Mouse (Mus musculus) neural tube, embryonic 11.5 days (tissue): Measurements from ENCODE around the gene Tbcd. TPM values are rescaled to one million over a fixed set of nuclear protein-coding genes. Genes with fewer than 3 reads are reported as not detected.

Experiments
- ATAC-seq: fragments of 200-750 bp; cut with Nextera tagmentation; 2 replicates; pipeline ENCODE4 v1.8.0; 2017; ENCODE audit warnings: moderate number of reproducible peaks, mild to moderate bottlenecking, moderate TSS enrichment, moderate library complexity; ENCODE audit not compliant: insufficient read depth, low FRiP score, low TSS enrichment
- DNase-seq: peaks from one replicate; pipeline ENCODE4 v3.0.0-alpha.2; 2015; ENCODE audit warnings: low spot score
- H3K27ac ChIP-seq: fragments of 300-500 bp; sonication (generic); 2 replicates; pipeline ENCODE4 v1.5.1; 2014; ENCODE audit warnings: low read depth, mild to moderate bottlenecking, low read length
- H3K27me3 ChIP-seq: fragments of 300-500 bp; sonication (generic); 2 replicates; pipeline ENCODE4 v1.6.1; 2014; ENCODE audit warnings: mild to moderate bottlenecking, low read length, mixed read lengths; ENCODE audit not compliant: control insufficient read depth, insufficient read depth
- H3K36me3 ChIP-seq: fragments of 300-500 bp; sonication (generic); 2 replicates; pipeline ENCODE4 v1.6.1; 2014; ENCODE audit warnings: mild to moderate bottlenecking, low read length, moderate library complexity, mixed read lengths; ENCODE audit not compliant: control insufficient read depth, insufficient read depth
- H3K4me1 ChIP-seq: fragments of 300-500 bp; sonication (generic); 2 replicates; pipeline ENCODE4 v1.6.1; 2014; ENCODE audit warnings: low read length, mixed read lengths; ENCODE audit not compliant: control insufficient read depth, insufficient read depth
- H3K4me2 ChIP-seq: fragments of 300-500 bp; sonication (generic); 2 replicates; pipeline ENCODE4 v1.6.1; 2014; ENCODE audit warnings: low read depth, mild to moderate bottlenecking, moderate library complexity
- H3K4me3 ChIP-seq: fragments of 300-500 bp; sonication (generic); 2 replicates; pipeline ENCODE4 v1.5.1; 2014; ENCODE audit warnings: low read depth, low read length
- H3K9ac ChIP-seq: fragments of 300-500 bp; sonication (generic); 2 replicates; pipeline ENCODE4 v1.6.1; 2014; ENCODE audit warnings: mild to moderate bottlenecking, low read length
- H3K9me3 ChIP-seq: fragments of 300-500 bp; sonication (generic); 2 replicates; pipeline ENCODE4 v1.6.1; 2016; ENCODE audit warnings: low read length; ENCODE audit not compliant: control insufficient read depth
- WGBS: fragments of 180-500 bp; shearing (Covaris S2); extraction: QIAGEN DNeasy Blood & Tissue Kit; methylation state at CpG from one replicate; pipeline ENCODE4 v1.1.7; 2014; 5-methylcytosine and 5-hydroxymethylcytosine counted together
- polyA plus RNA-seq: library from polyadenylated mRNA; unstranded; fragments of >200 nt; fragmentation: Nextera tagmentation; extraction: Ambion mirVana; gene quantifications from 2 replicates; pipeline ENCODE4 v1.2.1, GENCODE M21; 2014

Gene Tbcd
- polyA plus RNA-seq, 1 experiment from 2014 or later = 51.6 TPM

GRCm38 (mm10) chr11:121564265-121564664, 112.5 kb downstream of the Tbcd start:
- Histone ChIP-seq H3K27ac (no peak overlapping the region), H3K9ac (no peak overlapping the region), H3K4me1 (no peaks in the 10 kb centered on the region), H3K4me3 (no peak overlapping the region), H3K4me2 (no peak overlapping the region), H3K27me3 (no peaks in the 10 kb centered on the region), H3K9me3 (no peaks in the 10 kb centered on the region), H3K36me3 (no peaks in the 10 kb centered on the region)
- ATAC-seq (no peak), DNase-seq (no peak)
- 97% methylated on average over 4 of the region's 4 CpGs for WGBS

GRCm38 (mm10) chr11:121581856-121582255, 130.1 kb downstream of the Tbcd start:
- Histone ChIP-seq H3K27me3 (no peaks in the 10 kb centered on the region), H3K36me3 (no peaks in the 10 kb centered on the region; the same call in 1 of the 2 replicates), H3K4me1 (no peaks in the 10 kb centered on the region), H3K4me2 (no peak overlapping the region), H3K4me3 (no peak overlapping the region), H3K27ac (no peak overlapping the region), H3K9ac (no peak overlapping the region), H3K9me3 (no peaks in the 10 kb centered on the region)
- DNase-seq (no peak), ATAC-seq (no peak)

GRCm38 (mm10) chr11:121597254-121597653, 145.5 kb downstream of the Tbcd start:
- ATAC-seq = no peak
- no peak overlapping the region for H3K9ac ChIP-seq
- no peaks in the 10 kb centered on the region for H3K4me1 ChIP-seq
- no peaks in the 10 kb centered on the region for H3K9me3 ChIP-seq
- H3K36me3 ChIP-seq = peaks cover 4% of the 10 kb centered on the region
- H3K4me2 ChIP-seq = no peak overlapping the region
- no peak overlapping the region for H3K4me3 ChIP-seq
- H3K27ac ChIP-seq = no peak overlapping the region
- WGBS = 91% methylated on average over 6 of the region's 6 CpGs
- DNase-seq = no peak
- H3K27me3 ChIP-seq = no peaks in the 10 kb centered on the region

DNA sequence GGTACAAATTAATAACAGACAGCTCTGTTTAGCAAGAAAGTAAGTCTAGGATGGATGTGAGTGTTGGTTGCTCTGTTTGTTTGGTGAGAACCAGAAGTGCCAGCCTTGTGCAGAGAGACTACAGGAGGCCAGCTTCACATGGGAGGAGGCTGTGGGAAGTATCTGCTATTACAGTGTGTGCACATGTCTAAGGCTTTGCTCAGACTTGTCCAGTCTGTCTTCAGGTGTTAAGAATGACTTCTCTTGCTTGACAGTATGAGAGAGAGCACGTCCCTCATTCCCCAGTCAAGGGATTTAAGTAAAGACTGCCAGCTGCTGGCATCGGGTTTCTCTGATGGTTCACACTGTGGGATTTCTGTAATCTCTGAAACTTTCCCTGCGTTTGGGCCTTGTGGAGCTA, 149.7 kb downstream of the Tbcd start:
- ATAC-seq = no peak
- Histone ChIP-seq H3K27ac (no peak overlapping the region), H3K9me3 (no peaks in the 10 kb centered on the region), H3K27me3 (no peaks in the 10 kb centered on the region), H3K4me3 (no peak overlapping the region), H3K4me1 (no peaks in the 10 kb centered on the region), H3K36me3 (peaks cover 3% of the 10 kb centered on the region), H3K4me2 (no peak overlapping the region), H3K9ac (no peak overlapping the region)
- no peak for DNase-seq
- WGBS = 83% methylated on average over 3 of the region's 3 CpGs

GRCm38 (mm10) chr11:121605604-121606003, 153.9 kb downstream of the Tbcd start:
- DNase-seq (no peak), ATAC-seq (no peak)
- Histone ChIP-seq H3K9me3 (no peaks in the 10 kb centered on the region), H3K36me3 (peaks cover 12% of the 10 kb centered on the region), H3K27ac (no peak overlapping the region), H3K27me3 (no peaks in the 10 kb centered on the region), H3K4me1 (no peaks in the 10 kb centered on the region), H3K4me3 (no peak overlapping the region), H3K4me2 (no peak overlapping the region), H3K9ac (no peak overlapping the region)
- 93% methylated on average over 6 of the region's 6 CpGs for WGBS

- DNase-seq = no peak
- Histone ChIP-seq H3K4me2 (no peak overlapping the region), H3K36me3 (peaks cover 11% of the 10 kb centered on the region), H3K27me3 (no peaks in the 10 kb centered on the region), H3K9ac (no peak overlapping the region), H3K9me3 (no peaks in the 10 kb centered on the region), H3K4me3 (no peak overlapping the region), H3K4me1 (no peaks in the 10 kb centered on the region), H3K27ac (no peak overlapping the region)
- no peak for ATAC-seq
Observed at GRCm38 (mm10) chr11:121610976-121611375, 159.2 kb downstream of the Tbcd start.

- ATAC-seq = no peak
- H3K27ac ChIP-seq = no peak overlapping the region
- H3K9me3 ChIP-seq = no peaks in the 10 kb centered on the region
- no peaks in the 10 kb centered on the region for H3K27me3 ChIP-seq
- 89% methylated on average over 3 of the region's 3 CpGs for WGBS
- no peak overlapping the region for H3K9ac ChIP-seq
- no peaks in the 10 kb centered on the region for H3K4me1 ChIP-seq
- H3K36me3 ChIP-seq = peaks cover 8% of the 10 kb centered on the region
- no peak overlapping the region for H3K4me3 ChIP-seq
- no peak for DNase-seq
- no peak overlapping the region for H3K4me2 ChIP-seq
Observed at GRCm38 (mm10) chr11:121615961-121616485, 164.3 kb downstream of the Tbcd start.

- no peak overlapping the region for H3K9ac ChIP-seq
- H3K36me3 ChIP-seq = peaks cover 8% of the 10 kb centered on the region
Observed at GRCm38 (mm10) chr11:121616501-121616900, 164.8 kb downstream of the Tbcd start.

DNA sequence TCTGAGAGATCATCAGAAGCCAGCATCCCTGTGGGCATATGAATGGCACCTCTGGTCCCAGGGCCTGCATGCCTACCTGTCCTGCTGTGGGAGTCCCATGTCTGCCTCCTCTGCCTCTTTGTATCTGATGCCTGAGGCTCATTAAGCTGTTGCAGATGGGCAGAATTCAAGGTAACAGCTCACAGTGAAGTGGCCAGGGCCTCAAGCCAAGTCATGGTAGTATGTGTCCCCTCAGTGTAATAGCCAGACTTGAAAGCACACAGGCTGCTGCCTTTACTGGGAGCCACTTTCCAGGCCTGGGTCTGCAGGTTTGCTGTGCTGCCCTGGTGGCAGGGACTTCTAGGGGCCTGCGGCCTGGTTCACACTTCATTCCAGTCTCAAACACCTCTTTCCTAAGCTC, 165.6 kb downstream of the Tbcd start:
- no peak for ATAC-seq
- Histone ChIP-seq H3K36me3 (peaks cover 8% of the 10 kb centered on the region), H3K4me2 (no peak overlapping the region), H3K9me3 (no peaks in the 10 kb centered on the region), H3K27me3 (no peaks in the 10 kb centered on the region), H3K4me1 (no peaks in the 10 kb centered on the region), H3K27ac (no peak overlapping the region), H3K4me3 (no peak overlapping the region), H3K9ac (no peak overlapping the region)
- 89% methylated on average over 1 of the region's 1 CpGs for WGBS
- no peak for DNase-seq

More at GRCm38 (mm10) chr11:121616501-121616900, 164.8 kb downstream of the Tbcd start:
- H3K27me3 ChIP-seq = no peaks in the 10 kb centered on the region
- ATAC-seq = no peak
- H3K27ac ChIP-seq = no peak overlapping the region
- H3K4me1 ChIP-seq = no peaks in the 10 kb centered on the region
- H3K4me3 ChIP-seq = no peak overlapping the region
- DNase-seq = no peak
- H3K9me3 ChIP-seq = no peaks in the 10 kb centered on the region
- no peak overlapping the region for H3K4me2 ChIP-seq
